Mouse (Mus musculus) embryonic facial prominence, embryonic 11.5 days (tissue): Measurements from ENCODE around the gene Cpsf6. TPM values are rescaled to one million over a fixed set of nuclear protein-coding genes. Genes with fewer than 3 reads are reported as not detected.

Source experiments
- ATAC-seq: fragments of 200-750 bp; cut with Nextera tagmentation; replicated peaks from 2 replicates; pipeline ENCODE4 v1.8.0; 2017; ENCODE audit warnings: low read depth; ENCODE audit not compliant: insufficient number of reproducible peaks, low FRiP score, low TSS enrichment
- DNase-seq: peaks from one replicate; pipeline ENCODE4 v3.0.0-alpha.2; 2015; ENCODE audit warnings: low spot score
- H3K27ac ChIP-seq: fragments of 300-500 bp; sonication (generic); replicated peaks from 2 replicates; pipeline ENCODE4 v1.5.1; 2014; ENCODE audit warnings: mild to moderate bottlenecking, low read depth, low read length, control low read depth
- H3K27me3 ChIP-seq: fragments of 300-500 bp; sonication (generic); 2 replicates; pipeline ENCODE4 v1.6.1; 2014; ENCODE audit warnings: mild to moderate bottlenecking, low read length, moderate library complexity, mixed read lengths; ENCODE audit not compliant: control insufficient read depth, insufficient read depth
- H3K36me3 ChIP-seq: fragments of 300-500 bp; sonication (generic); replicated peaks from 2 replicates; pipeline ENCODE4 v1.6.1; 2014; ENCODE audit warnings: low read depth, mild to moderate bottlenecking, low read length, moderate library complexity, mixed read lengths; ENCODE audit not compliant: control insufficient read depth, insufficient read depth
- H3K4me1 ChIP-seq: fragments of 300-500 bp; sonication (generic); 2 replicates; pipeline ENCODE4 v1.6.1; 2014; ENCODE audit warnings: low read length, mixed read lengths; ENCODE audit not compliant: control insufficient read depth, insufficient read depth
- H3K4me2 ChIP-seq: fragments of 300-500 bp; sonication (generic); 2 replicates; pipeline ENCODE4 v1.6.1; 2014; ENCODE audit warnings: low read depth, mild to moderate bottlenecking, control low read depth, low read length, moderate library complexity
- H3K4me3 ChIP-seq: fragments of 300-500 bp; sonication (generic); 2 replicates; pipeline ENCODE4 v1.5.1; 2014; ENCODE audit warnings: low read depth, low read length, control low read depth
- H3K9ac ChIP-seq: fragments of 300-500 bp; sonication (generic); replicated peaks from 2 replicates; pipeline ENCODE4 v1.6.1; 2014; ENCODE audit warnings: mild to moderate bottlenecking, control low read depth, low read length
- H3K9me3 ChIP-seq: fragments of 300-500 bp; sonication (generic); replicated peaks from 2 replicates; pipeline ENCODE4 v1.6.1; 2016; ENCODE audit warnings: mild to moderate bottlenecking, low read length, inconsistent platforms, mixed read lengths; ENCODE audit not compliant: control insufficient read depth
- WGBS: fragments of 180-500 bp; shearing (Covaris S2); extraction: QIAGEN DNeasy Blood & Tissue Kit; methylation state at CpG from one replicate; pipeline ENCODE4 v1.1.7; 2014; 5-methylcytosine and 5-hydroxymethylcytosine counted together
- polyA plus RNA-seq: library from polyadenylated mRNA; unstranded; fragments of >200 nt; fragmentation: Nextera tagmentation; extraction: Ambion mirVana; gene quantifications from 2 replicates; pipeline ENCODE4 v1.2.1, GENCODE M21; 2014

The Cpsf6 gene
- polyA plus RNA-seq, 1 experiment from 2014 or later = 223 TPM

DNA sequence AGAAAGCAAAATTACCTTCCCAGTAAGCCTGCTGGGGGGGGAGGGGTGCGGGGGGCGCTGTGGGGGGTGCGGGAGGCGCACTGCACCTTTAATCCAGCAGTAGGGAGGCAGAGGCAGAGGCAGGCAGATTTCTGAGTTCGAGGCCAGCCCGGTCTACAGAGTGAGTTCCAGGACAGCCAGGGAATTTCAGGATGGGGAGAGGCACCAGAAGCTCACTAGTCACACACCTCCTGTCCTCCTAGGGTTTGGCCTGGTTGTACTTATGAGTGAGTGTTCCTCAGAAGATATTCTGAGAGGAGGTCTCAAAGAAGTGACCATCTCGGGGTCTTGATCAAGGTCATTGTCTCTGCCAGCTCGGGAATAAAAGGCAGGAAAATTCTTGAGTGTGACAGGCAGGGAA is 67.6 kb downstream of the Cpsf6 start:
- H3K27ac ChIP-seq = no peak overlapping the region
- 79% methylated on average over 8 of the region's 8 CpGs for WGBS
- H3K36me3 ChIP-seq = no peaks in the 10 kb centered on the region
- no peaks in the 10 kb centered on the region for H3K27me3 ChIP-seq
- H3K4me2 ChIP-seq = no peak overlapping the region
- H3K4me3 ChIP-seq = no peak overlapping the region
- H3K9ac ChIP-seq = no peak overlapping the region
- ATAC-seq (no peak), DNase-seq (no peak)
- H3K4me1 ChIP-seq = no peaks in the 10 kb centered on the region
- H3K9me3 ChIP-seq = no peaks in the 10 kb centered on the region

DNA sequence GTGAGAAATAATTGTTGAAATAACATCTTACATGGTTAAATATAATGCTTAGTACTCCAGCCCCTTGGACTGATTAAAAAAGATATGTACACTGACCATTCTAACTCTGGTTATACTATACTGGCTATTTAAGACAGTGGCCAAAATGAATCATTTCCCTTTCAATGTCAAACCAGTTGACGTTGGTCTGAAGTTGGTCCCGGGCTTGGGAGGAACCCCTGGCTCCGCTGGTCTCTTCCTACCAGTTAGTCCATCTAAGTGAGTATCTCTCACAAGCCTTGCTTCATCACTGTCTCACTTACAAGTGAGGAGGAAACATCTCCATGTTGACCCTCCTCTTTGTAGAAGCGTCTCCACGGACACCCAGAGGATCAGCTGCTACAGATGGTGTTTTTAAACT is 75.4 kb downstream of the Cpsf6 start:
- no peaks in the 10 kb centered on the region for H3K4me1 ChIP-seq
- WGBS = 85% methylated on average over 5 of the region's 5 CpGs
- H3K4me2 ChIP-seq = no peak overlapping the region
- ATAC-seq (no peak), DNase-seq (no peak)
- no peaks in the 10 kb centered on the region for H3K27me3 ChIP-seq
- H3K9me3 ChIP-seq = no peaks in the 10 kb centered on the region
- no peak overlapping the region for H3K9ac ChIP-seq
- no peak overlapping the region for H3K27ac ChIP-seq
- no peaks in the 10 kb centered on the region for H3K36me3 ChIP-seq
- H3K4me3 ChIP-seq = no peak overlapping the region

DNA sequence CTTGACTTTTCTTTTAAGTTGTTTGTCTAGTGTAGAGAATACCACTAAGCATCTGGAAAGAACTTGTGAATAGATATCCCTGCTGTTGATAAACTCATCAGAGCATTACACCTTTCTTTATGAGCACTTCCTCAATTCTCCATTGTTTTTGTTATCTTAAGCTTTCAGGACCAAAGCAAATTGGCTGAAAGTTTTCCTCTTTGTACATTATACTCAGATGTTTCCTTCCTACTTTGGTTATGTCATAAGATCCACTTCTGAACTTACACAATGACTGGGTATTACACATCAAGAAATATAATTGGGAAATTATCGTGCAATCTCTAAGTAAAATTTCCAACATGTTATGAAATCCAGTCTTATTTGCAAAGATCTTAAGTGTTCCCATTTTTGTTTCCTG is 78.1 kb downstream of the Cpsf6 start:
- Histone ChIP-seq H3K27ac (no peak overlapping the region), H3K27me3 (no peaks in the 10 kb centered on the region), H3K4me3 (no peak overlapping the region), H3K4me1 (no peaks in the 10 kb centered on the region), H3K4me2 (no peak overlapping the region), H3K9me3 (no peaks in the 10 kb centered on the region), H3K9ac (no peak overlapping the region), H3K36me3 (no peaks in the 10 kb centered on the region)
- WGBS = 85% methylated on average over 1 of the region's 1 CpGs
- no peak for ATAC-seq
- DNase-seq = no peak

DNA sequence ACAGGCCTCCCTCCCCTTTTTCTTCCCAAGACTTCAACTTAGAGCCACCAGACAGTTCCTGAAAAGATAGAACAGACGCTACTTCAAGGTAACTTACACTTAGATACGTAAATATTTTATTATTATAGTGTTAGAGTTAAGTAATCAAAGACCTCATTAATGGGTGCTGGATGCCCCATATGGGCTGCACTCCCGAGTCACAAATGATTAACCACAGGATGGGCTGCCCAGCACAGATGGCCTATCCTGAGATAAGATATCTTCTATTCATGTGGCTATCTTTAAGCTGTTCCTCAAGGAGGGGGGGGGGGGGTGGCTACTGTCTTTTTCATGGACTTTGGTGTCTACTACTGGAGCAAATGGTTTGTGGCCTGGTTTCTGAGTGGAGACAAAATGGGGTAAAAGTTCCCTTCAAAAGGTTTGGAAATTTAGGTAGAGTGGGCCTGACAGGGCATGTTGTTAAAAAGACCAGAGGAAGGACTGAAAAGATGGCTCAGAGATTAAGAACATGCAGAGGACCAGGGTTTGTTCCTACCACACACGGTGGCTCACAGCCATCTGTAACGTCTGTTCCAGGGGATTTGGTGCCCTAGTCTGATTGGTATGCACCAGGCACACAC is 79.8 kb downstream of the Cpsf6 start:
- Histone ChIP-seq H3K27ac (no peak overlapping the region), H3K9me3 (no peaks in the 10 kb centered on the region), H3K27me3 (no peaks in the 10 kb centered on the region), H3K4me3 (no peak overlapping the region), H3K9ac (no peak overlapping the region), H3K36me3 (no peaks in the 10 kb centered on the region), H3K4me1 (no peaks in the 10 kb centered on the region), H3K4me2 (no peak overlapping the region)
- WGBS = 81% methylated on average over 5 of the region's 5 CpGs
- ATAC-seq (no peak), DNase-seq (no peak)

DNA sequence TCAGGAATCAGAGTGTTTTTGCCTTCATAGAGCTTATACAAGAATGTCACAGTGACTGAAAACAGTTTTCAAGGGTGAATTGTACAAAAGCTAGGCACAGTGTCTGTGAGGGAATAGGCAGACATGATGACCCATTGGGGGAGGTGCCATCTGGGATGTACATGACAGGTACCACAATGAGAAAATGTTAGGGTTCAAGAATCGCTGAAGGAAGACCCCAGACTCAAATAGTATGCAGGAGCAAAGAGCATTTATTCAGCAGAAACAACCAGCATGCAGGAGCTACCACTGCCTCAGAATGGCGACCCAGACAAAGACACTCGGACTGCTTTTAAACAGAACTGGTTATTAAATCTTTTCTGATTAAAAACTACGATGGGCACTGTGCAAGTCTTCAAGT is 80.7 kb downstream of the Cpsf6 start:
- H3K4me2 ChIP-seq = no peak overlapping the region
- WGBS = 85% methylated on average over 4 of the region's 4 CpGs

DNA sequence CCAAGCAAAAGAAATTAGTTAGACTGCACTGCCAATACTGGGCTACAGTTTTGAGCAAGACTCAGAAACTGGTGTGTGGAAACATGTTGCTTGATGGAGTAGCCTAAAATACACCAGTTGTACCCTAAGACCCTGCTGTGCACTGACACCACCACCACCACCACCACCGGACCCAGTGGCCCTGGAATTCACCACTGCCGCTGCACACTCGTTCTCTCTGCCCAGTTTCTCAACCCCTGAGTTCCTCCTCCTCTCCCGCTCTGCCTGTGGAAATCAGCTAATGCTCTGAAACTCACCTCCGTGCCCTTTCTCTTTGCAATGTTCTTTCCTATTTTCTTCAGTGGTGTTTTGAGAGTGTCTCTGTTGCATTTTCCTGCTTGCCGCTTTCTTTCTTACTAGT is 81.5 kb downstream of the Cpsf6 start:
- Histone ChIP-seq H3K36me3 (no peaks in the 10 kb centered on the region), H3K4me3 (no peak overlapping the region), H3K4me2 (no peak overlapping the region), H3K9ac (no peak overlapping the region), H3K4me1 (no peaks in the 10 kb centered on the region), H3K27ac (no peak overlapping the region), H3K9me3 (no peaks in the 10 kb centered on the region), H3K27me3 (no peaks in the 10 kb centered on the region)
- 84% methylated on average over 6 of the region's 6 CpGs for WGBS
- ATAC-seq (no peak), DNase-seq (no peak)

More for the DNA sequence above, 80.7 kb downstream of the Cpsf6 start:
- Histone ChIP-seq H3K27ac (no peak overlapping the region), H3K27me3 (no peaks in the 10 kb centered on the region), H3K4me3 (no peak overlapping the region), H3K9ac (no peak overlapping the region), H3K36me3 (no peaks in the 10 kb centered on the region), H3K9me3 (no peaks in the 10 kb centered on the region), H3K4me1 (no peaks in the 10 kb centered on the region)
- no peak for ATAC-seq
- DNase-seq = no peak

Other genes with a start within 250 kb of the Cpsf6 start
- gene Frs2, start 231.5 kb downstream of the Cpsf6 start, polyA plus RNA-seq = 25.5 and 28.2 TPM in 2 replicates
- gene Yeats4, start 155.5 kb downstream of the Cpsf6 start, polyA plus RNA-seq = 135 and 148 TPM in 2 replicates
- not detected in 2 replicates for gene 9530003J23Rik, start 141.3 kb downstream of the Cpsf6 start, polyA plus RNA-seq
- 17.2 and 18.2 TPM in 2 replicates for gene Lyz2, start 97.7 kb downstream of the Cpsf6 start, polyA plus RNA-seq
- gene Lyz1, start 87.1 kb downstream of the Cpsf6 start, polyA plus RNA-seq = not detected in 2 replicates
- gene Cpm, start 249.5 kb upstream of the Cpsf6 start, polyA plus RNA-seq = 9.9 and 10.9 TPM in 2 replicates